Comparison of ENCODE assay signal across 15 mouse cellular contexts in the genomic region with DNA sequence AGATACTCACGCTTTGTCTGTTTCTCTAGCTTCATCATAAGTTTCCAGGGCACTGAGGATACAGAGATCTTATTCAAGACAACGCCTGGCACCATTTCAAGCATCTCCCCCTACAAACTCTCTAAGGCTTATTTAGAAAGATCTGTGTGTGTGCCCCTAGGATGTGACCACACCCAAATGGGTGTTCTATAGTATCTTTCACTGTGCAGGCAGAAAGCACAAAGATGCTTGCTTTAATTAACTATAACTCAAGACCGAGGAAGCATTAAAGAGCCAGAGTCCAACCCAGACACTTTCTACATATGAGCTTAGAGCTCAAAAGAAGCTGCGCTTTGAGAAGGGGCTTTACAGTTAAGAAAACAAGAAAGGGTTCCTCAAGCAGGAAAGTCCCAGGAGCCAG.
"Had no signal": no experiment of that assay in that cellular context is flagged by ENCODE, and none has a peak within 500 bp of the region (broad histone marks: within the 10 kb centered on the region; RNA-seq: fewer than 3 reads in every experiment).

No protein-coding gene starts in this region.

- DNase-seq: retina, postnatal 1 day; right cerebral cortex, adult 18-20 months; right cerebral cortex, postnatal 14 days; right cerebral cortex, postnatal 25 days; right cerebral cortex, postnatal 4 days; spleen, adult 18-20 months; thymus, adult 18-20 months; thymus, adult 2 months; thymus, postnatal 14 days; thymus, postnatal 25 days; thymus, postnatal 36 days; thymus, postnatal 4 days had no signal

- H3K9ac ChIP-seq: neural tube, embryonic 15.5 days; stomach, embryonic 15.5 days had no signal

- H3K9me3 ChIP-seq: neural tube, embryonic 15.5 days; stomach, embryonic 15.5 days had no signal

- H3K27ac ChIP-seq: neural tube, embryonic 15.5 days; stomach, embryonic 15.5 days; stomach, postnatal 0 days had no signal

- H3K4me2 ChIP-seq: neural tube, embryonic 15.5 days; stomach, embryonic 15.5 days had no signal

- H3K27me3 ChIP-seq: neural tube, embryonic 15.5 days; stomach, embryonic 15.5 days had no signal

- H3K4me3 ChIP-seq: neural tube, embryonic 15.5 days; stomach, embryonic 15.5 days had no signal

- H3K4me1 ChIP-seq: neural tube, embryonic 15.5 days; stomach, embryonic 15.5 days had no signal

- H3K36me3 ChIP-seq: neural tube, embryonic 15.5 days; stomach, embryonic 15.5 days had no signal
